Mouse (Mus musculus): ENCODE measurements around the gene Dip2c. TPM values are rescaled to one million over a fixed set of nuclear protein-coding genes. Genes with fewer than 3 reads are reported as not detected.

Dip2c gene
- polyA plus RNA-seq, 1 experiment from 2014 or later: 4.6 TPM

GRCm38 (mm10) chr13:9715224-9715623 lies 438.9 kb downstream of the Dip2c start:
- Histone ChIP-seq H3K36me3 (ENCODE audit: control insufficient read depth, insufficient read depth, low read length) (peaks cover 6% of the 10 kb centered on the region; the same call in 1 of the 2 replicates), H3K4me3 (ENCODE audit: low read length) (no peak overlapping the region), H3K9me3 (ENCODE audit: control insufficient read depth, low read length) (no peaks in the 10 kb centered on the region), H3K4me1 (replicated peaks; ENCODE audit: control insufficient read depth, insufficient read depth, low read length) (no peaks in the 10 kb centered on the region), H3K27me3 (ENCODE audit: control insufficient read depth, insufficient read depth, low read depth, low read length) (no peaks in the 10 kb centered on the region), H3K4me2 (ENCODE audit: low read depth, low read length) (no peak overlapping the region), H3K9ac (ENCODE audit: low read length) (no peak overlapping the region), H3K27ac (ENCODE audit: low read length) (no peak overlapping the region)
- WGBS: 100% methylated on average over 1 of the region's 1 CpGs
- ATAC-seq (ENCODE audit: low read depth): no peak

Other genes starting within 250 kb of the Dip2c start
- gene Larp4b, start 182.6 kb upstream of the Dip2c start, polyA plus RNA-seq (2015; fragmentation: Nextera tagmentation; extraction: Ambion mirVana): 31.6 and 31.9 TPM in 2 replicates

Data from lung, embryonic 16.5 days (tissue).